Comparison of ENCODE assay signal across 8 mouse cellular contexts in genomic region chr7:80377471-80377870, GRCm38 (mm10). TPM values are rescaled to one million over a fixed set of nuclear protein-coding genes. Genes with fewer than 3 reads are reported as not detected.
DNase-seq lines count a peak whose midpoint lies in the region; TF ChIP-seq lines count a peak whose summit lies in the region.

No protein-coding gene starts in this region.

- peak; percentile 65 for DNase-seq in gastrocnemius, adult 18-20 months (ENCODE audit: low spot score)
- DNase-seq in gastrocnemius, postnatal 25 days = no peak
- DNase-seq in ovary, postnatal 36 days (ENCODE audit: low spot score) = peak; percentile 51
- DNase-seq in ovary, adult 18-20 months (ENCODE audit: low spot score) = no peak
- peak; percentile 50 for DNase-seq in brain, embryonic 14.5 days (ENCODE audit: low read depth)
- peak; percentile 67 for DNase-seq in forelimb bud, embryonic 11.5 days (ENCODE audit: low read depth, low spot score)
- DNase-seq in lung, adult 18-20 months = peak; percentile 62 to 65
- peak; percentile 43 to 53 for DNase-seq in spleen, postnatal 36 days (ENCODE audit: low spot score in 2 of 2)

- TF ChIP-seq CTCF in brain, embryonic 14.5 days (IDR thresholded peaks at IDR 0.05; ENCODE audit: borderline replicate concordance, extremely low read depth, insufficient read depth, insufficient read length) = peak; percentile 80; the same call in 1 of the 2 replicates

- no peak for TF ChIP-seq POLR2A in brain, embryonic 14.5 days (IDR thresholded peaks at IDR 0.05; ENCODE audit: borderline replicate concordance, extremely low read depth, insufficient read depth, insufficient read length, poor library complexity, severe bottlenecking)

RNA-seq across cellular contexts. Expression of gene Man2a2, which starts 6.3 kb away (rescaled TPM):
- total RNA-seq in gastrocnemius, adult 18-20 months (2021) = 100 to 1,000 TPM; 132 to 136 TPM
- 100 to 1,000 TPM; 138 to 146 TPM for total RNA-seq in gastrocnemius, postnatal 25 days (2021)
- polyA plus RNA-seq in brain, embryonic 14.5 days (2012; rRNA removed) = 59.9 and 78.3 TPM in 2 replicates

RNA-seq across cellular contexts. Expression of gene Fes, which starts 10.3 kb away (rescaled TPM):
- total RNA-seq in gastrocnemius, adult 18-20 months (2021) = 1 to 10 TPM; 2.0 to 3.5 TPM
- 1 to 10 TPM; 3.3 to 3.4 TPM for total RNA-seq in gastrocnemius, postnatal 25 days (2021)
- 7.1 and 8.0 TPM in 2 replicates for polyA plus RNA-seq in brain, embryonic 14.5 days (2012; rRNA removed)

RNA-seq across cellular contexts. Expression of gene Furin, which starts 27.8 kb away (rescaled TPM):
- total RNA-seq in gastrocnemius, adult 18-20 months (2021) = 10 to 100 TPM; 52.8 to 53.9 TPM
- 10 to 100 TPM; 38.5 to 44.8 TPM for total RNA-seq in gastrocnemius, postnatal 25 days (2021)
- 13.3 and 22.8 TPM in 2 replicates for polyA plus RNA-seq in brain, embryonic 14.5 days (2012; rRNA removed)

RNA-seq across cellular contexts. Expression of gene Hddc3, which starts 34.6 kb away (rescaled TPM):
- 10 to 100 TPM; 28.8 to 31.7 TPM for total RNA-seq in gastrocnemius, adult 18-20 months (2021)
- 10 to 100 TPM; 21.6 to 22.8 TPM for total RNA-seq in gastrocnemius, postnatal 25 days (2021)
- polyA plus RNA-seq in brain, embryonic 14.5 days (2012; rRNA removed) = 45.0 and 61.4 TPM in 2 replicates

RNA-seq across cellular contexts. Expression of gene Unc45a, which starts 36.7 kb away (rescaled TPM):
- total RNA-seq in gastrocnemius, adult 18-20 months (2021) = 10 to 100 TPM in 1 of 2 experiments, 1 to 10 TPM in 1; 9.9 to 10.1 TPM
- total RNA-seq in gastrocnemius, postnatal 25 days (2021) = 10 to 100 TPM; 11.6 to 12.6 TPM
- polyA plus RNA-seq in brain, embryonic 14.5 days (2012; rRNA removed) = 73.6 and 85.0 TPM in 2 replicates

Comparison
In these comparisons a context has a peak if more than half of its experiments do, and no peak if none do; other contexts are left out.
1. DNase-seq: peak in gastrocnemius, adult 18-20 months (single experiment), ovary, postnatal 36 days (single experiment), brain, embryonic 14.5 days (single experiment), forelimb bud, embryonic 11.5 days (single experiment), lung, adult 18-20 months (2 of 2) and spleen, postnatal 36 days (2 of 2); none in gastrocnemius, postnatal 25 days (single experiment) and ovary, adult 18-20 months (single experiment).